Mouse (Mus musculus): ENCODE measurements at regions not wholly inside any gene's neighbourhood (a gene's known extent, or its start where the extent isn't known, plus 50 kb on each side); places are given as distances from the start of the nearest gene placed in this dataset.

DNA sequence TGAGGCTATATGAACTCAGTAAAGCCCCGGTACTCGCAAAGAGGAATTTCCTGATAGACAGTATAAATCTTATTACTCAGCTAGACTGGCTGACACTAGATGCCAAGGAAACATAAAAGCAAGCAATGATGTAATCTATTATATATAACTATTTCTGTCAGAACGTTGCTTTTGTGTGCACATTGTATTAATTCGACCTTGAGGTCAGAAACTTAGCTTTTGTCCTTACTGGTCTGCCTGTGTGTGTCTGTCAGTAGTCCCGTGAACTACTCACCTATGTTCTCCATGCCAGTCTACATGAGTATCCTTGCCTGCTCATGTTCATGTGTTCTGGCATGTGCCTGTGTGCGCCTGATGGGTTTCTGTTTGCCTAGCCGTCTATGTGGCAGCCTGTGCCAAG lies 70.5 kb downstream of the Tmx1 start:
- in situ Hi-C loops (cut with MboI, MseI) = no loop called here

DNA sequence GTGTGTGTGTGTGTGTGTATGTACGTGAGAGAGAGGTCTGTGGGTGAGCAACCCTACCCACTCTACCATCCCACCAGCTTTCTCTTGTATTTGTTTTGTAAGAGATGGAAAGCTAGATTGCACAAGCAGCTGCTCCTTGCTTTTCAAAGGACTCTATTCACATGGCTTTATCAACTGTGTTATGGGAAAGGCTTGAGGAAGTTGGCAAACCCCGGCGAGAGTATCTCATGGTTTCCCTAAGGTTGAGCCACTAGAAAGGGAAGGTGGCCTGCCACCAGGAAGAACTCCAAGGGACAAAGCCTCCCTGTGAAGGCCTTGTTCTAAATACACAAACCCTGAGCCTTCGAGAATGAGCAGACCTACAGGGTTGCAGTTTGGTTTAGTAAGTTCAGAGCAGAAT lies 71.8 kb downstream of the Tmx1 start:
- in situ Hi-C loops (cut with MboI, MseI) = no loop called here

DNA sequence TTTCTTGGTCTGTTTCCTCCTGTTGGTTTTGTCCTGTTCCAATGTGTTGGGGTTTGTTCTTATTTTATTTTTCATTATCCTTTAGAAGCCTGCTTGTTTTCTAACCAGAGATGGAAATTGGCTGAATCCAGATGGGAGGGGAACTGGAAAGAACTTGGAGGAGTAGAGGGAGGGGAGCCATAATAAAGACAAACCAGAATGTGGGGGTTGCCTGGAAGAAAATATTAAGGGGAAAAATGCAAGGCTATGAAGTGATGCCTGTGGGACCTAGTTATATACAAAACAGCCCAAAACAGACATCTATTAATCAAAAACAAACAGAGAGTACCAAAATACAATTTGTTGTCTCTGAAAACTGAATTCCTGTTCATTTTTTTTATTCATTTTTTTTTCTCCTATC lies 78.8 kb downstream of the Tmx1 start:
- in situ Hi-C loops (cut with MboI, MseI) = no loop called here

DNA sequence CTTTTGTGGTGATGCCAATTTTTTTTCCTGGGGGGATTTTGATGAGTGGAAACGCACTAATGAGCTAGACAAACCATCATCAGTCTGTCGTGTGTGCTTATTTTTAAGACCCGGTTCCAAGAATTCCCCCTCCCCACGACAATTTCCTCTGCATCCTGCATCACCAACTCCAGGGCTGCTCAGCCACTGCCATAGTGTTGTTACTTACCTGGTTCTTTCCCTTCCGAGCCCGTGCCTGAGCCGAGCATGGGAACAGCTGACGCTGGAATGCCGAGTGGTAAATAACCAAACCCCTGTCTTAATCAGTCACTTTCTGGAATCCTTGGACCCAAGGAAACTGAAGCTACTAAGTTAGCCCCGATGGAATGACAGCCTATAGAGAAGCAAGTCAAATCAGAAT lies 79.3 kb downstream of the Tmx1 start:
- in situ Hi-C loops (cut with MboI, MseI) = no loop called here

DNA sequence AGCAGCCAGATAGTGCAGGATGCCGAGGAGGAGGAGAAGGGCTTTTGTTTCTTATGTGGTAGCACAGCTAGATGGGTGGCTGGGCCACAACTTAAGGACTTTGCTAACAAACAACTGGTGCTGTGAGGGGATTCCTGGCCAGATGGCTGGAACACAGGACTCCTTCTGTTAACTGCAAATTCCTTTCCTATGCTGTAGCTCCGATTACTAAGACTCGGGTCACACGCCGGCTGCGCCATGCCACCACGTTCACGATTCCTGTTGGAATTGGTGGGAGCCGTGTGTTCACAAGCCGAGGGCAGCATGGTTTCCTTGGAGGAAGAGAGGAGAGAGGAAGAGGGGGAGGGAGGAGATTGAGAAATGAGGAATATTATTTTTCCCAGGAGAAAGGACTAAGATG lies 79.9 kb downstream of the Tmx1 start:
- in situ Hi-C loops (cut with MboI, MseI) = no loop called here

DNA sequence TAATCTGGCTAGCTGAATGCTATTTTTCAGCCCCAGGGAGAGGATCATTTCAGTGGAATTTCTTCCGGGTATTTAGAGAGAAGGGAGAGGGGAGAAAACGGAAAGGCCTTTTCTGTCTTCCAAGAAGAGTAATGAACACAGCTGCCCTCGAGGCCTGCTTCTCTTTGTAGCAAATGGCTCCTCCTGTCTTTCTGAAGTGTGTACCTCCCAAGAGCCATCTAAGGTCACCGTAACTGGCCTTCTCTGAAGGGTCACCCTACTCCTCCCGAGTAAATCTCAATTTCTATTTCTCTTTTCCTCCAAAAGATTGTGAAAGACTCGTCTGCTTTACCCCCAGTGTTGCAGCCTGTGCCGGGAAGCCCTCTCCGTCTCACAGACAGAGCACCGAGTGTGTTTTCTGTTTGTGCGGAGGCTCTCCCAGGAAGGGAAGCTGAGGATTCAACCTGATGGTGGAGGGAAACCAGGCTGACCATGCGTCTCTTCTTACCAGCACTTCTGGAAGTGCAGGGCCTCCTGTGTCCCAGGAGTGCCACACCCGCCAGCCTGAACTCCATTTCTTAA lies 80.6 kb downstream of the Tmx1 start:
- in situ Hi-C loops (cut with MboI, MseI) = no loop called here

DNA sequence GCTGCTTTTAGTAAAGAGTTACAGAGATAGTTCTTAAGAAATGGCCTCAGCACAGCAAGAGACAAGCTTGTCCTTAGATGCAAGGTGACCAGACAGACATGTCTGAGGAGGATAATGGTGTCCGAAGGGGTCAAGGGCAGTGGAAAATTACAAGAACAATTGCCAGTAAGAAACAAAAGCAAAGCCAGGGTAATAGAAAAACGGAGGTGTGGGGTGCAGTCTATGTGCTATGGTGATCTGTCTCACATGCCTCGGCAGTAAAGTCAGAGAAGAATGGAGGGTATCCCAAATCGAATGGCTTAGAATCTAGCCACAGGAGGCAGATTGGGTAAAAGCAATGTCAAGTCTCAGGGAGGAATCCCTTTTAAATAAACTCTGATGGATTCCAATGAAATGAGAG lies 86.2 kb downstream of the Tmx1 start:
- in situ Hi-C loops (cut with MboI, MseI) = no loop called here

DNA sequence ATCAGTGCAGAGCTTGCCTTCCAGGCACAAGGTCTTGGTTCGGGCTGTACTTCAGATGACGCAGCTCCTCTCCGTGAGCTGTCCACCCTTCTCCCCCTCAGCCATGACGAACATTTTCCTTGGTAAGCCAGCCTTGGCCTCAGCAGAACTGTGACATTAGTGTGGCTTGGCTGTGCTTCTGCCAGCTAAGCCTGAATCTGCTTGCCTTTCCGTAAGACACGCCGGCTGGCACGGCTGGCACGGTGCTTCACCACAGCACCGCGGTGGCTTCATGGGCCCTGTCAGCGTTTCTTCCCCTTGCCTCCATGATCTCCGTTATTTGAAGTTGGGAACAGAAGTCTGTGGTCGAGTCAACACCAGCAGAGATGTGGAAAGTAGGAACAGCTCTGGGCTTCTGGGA lies 87.0 kb downstream of the Tmx1 start:
- in situ Hi-C loops (cut with MboI, MseI) = no loop called here

DNA sequence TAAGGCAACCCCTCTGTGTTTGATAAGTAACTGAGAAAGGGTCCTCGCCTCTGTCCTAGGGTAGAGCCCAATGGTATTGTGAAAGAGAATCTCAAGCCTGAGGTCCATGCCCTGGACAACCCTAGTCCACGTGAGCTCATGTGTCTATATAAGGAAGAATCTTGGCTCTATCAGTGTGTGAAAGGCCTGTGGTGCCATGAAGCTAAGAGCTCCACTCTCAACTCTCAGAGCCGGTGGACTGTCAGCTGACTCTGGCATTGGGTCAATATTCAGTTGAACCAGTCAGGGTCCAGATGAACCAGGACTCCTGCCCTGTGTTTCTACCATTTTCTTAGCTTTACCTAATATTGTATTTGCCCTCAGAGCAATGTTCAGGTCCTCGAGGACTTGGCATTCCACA lies 88.5 kb downstream of the Tmx1 start:
- in situ Hi-C loops (cut with MboI, MseI) = no loop called here

DNA sequence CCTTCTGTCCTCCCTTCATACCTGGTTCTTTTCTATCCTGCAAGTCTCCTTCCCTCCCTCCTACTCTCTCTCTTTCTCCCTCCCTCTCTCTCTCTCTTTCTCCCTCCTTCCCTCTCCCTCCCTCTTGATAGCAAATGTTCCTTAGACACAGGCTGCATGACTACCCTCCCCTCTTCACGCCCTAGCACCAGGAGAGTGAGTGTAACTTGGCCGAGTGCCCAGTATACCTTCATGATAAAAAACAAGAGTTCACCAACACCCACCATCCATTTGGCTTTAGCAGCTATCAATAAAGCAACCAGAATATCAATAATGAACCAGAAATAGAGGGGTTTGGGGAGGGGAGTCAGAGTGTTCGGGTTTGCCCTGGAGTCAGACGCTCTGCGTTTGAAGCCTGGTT lies 90.4 kb downstream of the Tmx1 start:
- in situ Hi-C loops (cut with MboI, MseI) = no loop called here

DNA sequence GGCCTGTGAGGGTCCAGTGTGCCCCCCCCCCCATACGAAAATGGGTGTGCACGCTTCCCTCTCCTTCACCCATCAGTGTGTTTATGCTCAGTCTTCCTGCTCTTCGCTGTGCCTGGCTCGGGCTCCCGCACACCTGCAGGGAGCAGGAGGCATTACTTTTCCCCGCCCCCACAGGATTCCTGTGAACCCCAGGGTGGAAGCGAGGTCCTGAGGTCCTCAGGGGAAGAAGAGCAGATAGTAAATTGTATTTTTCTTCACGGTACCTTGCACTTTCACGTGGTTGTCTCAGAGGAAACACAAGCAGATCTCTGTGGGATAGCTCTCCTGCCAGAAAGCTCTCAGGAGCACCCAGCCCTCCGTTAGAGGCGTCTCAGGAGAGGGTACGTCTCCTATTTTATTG lies 91.4 kb downstream of the Tmx1 start:
- in situ Hi-C loops (cut with MboI, MseI) = no loop called here

DNA sequence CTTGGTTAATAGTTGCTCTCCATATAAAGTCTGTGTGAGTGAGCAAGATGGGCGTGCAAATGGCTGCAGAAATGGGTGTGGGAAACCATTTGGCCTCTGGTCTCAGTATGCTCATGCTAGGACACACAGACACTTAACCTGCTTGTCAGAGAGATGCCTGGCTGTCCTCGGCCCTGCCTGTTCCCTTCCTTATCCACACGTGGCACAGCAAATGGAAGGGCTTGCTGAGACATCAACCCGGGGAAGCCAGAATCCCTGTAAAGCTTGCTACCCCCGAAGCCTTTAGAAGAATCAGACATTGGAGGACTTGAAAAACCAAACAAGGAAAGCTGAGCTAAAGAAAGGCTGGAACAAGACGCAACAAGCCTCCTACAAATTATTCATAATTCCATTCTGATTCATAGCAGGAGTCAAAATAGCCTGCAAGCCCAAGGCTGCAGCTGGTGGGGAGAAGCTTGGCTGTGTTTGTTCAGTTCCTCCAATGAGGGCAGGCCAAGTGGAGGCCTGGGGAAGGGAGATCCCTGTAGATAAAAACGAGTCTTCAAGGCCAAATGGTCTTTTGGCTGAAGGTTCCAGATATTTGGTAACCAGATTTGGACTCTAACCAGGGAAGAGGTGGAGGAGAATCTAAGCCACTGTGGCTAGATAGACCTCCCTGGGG lies 92.1 kb downstream of the Tmx1 start:
- in situ Hi-C loops (cut with MboI, MseI) = no loop called here

DNA sequence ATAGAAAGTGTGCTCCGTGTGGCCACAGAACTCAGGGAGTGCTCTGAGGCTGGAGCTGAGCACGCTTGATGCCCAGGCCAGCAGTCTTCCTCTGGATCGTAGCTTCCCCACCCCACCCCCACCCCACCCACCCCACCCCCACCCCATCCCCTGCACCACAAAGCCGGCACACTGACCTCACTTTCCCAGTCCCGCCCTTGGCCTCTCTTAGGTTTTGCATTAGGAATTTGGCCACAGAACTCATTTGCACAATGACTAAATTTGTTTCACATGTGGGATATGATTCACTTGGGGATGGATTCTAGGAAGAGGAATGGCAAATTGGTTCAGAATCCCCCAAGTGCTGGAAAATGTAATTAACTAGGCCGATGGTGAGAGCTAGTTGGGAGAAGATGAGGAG lies 94.3 kb downstream of the Tmx1 start:
- in situ Hi-C loops (cut with MboI, MseI) = no loop called here

DNA sequence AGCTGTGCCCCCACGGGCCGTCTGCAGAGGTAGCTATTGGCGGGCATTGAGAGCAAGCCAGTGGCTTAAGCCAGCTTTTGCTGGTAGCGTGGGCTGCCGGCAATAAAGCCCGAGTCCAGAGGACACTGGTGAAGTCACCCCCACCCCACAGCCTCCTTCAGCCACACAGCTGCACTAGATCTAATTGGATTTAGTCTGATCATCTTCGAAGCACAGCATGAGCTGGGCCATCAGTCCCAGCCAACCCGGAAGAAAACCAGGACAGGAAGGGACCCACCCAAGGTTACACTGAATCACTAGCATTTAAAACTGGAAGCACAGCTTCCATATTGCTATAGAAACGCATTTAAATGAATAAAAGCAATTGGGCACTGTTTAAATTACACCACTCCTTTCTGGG lies 96.4 kb downstream of the Tmx1 start:
- in situ Hi-C loops (cut with MboI, MseI) = no loop called here

DNA sequence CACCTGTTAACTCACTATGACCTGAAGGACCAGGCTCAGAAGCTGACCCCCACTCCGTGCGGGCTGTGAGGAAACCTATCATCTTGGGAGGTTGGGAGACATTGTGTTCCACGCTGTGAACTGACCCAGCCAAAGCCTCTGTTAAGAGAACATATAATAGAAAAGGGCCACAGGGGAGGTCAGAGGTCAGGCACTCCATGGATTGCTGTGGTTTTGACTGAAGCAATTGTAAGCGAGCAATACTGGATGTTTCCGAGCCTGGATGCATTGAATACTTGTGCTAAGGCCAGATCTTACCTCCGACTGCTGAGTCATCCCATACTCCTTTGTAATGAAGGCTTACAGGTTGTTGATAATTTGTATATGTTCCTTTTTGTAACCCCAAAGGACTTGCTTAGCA lies 101.0 kb downstream of the Tmx1 start:
- in situ Hi-C loops (cut with MboI, MseI) = no loop called here

DNA sequence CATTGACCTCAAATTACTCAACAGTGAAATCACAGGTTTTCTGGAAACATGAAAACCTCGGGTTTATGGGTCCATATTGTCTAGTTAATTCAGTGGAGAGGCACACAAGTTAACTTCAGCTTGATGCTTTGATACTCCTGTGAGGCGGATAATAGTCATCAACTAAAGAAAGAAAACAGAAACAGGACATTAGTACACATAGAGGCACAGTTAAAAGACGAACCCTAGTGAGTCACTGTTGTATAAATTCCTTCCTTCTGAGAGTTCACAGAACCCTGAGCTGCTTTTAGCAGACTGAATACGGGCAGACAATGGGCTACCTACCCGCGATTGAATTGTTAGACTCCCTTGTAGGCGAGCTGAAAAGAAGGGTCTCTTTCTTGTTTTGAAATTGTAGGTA lies 101.7 kb downstream of the Tmx1 start:
- in situ Hi-C loops (cut with MboI, MseI) = no loop called here

DNA sequence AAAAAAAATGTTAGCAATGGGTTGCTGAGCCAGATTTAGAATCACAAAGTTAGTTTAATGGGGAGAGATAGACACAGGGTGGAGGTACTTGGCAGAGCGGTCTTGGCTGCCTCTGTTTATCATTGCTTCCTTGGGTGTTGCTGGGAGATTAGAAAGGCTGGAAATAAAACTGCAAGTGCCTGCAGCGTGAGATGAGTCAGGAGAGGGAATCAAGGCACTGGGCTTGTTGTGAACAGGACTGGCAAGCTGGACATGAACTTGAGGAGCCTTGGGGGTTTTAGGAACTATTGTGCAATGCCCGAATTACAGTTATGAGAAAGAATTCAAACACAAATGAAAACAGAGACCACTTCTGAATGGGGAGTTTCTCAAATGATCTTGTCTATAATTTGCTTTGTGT lies 102.8 kb downstream of the Tmx1 start:
- in situ Hi-C loops (cut with MboI, MseI) = no loop called here

DNA sequence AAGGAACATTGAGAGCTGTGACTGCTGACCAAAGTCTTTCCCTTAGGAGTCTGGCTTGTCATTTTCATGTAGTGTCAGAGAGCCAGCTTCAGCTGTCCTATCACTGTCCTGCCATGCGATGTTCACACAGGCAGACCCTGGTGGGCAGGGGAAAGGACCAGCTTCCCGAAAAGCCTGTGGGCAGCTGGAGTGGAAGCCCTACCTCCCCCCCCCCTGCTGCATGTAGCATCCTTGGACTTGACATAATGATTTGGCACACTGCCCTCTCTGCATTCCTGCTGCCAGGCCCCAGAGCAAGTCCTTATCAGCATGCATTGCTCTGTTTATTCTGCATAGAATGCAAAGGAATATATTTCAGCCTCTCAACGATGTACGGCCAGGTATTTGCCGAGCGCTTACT lies 103.9 kb downstream of the Tmx1 start:
- in situ Hi-C loops (cut with MboI, MseI) = no loop called here

DNA sequence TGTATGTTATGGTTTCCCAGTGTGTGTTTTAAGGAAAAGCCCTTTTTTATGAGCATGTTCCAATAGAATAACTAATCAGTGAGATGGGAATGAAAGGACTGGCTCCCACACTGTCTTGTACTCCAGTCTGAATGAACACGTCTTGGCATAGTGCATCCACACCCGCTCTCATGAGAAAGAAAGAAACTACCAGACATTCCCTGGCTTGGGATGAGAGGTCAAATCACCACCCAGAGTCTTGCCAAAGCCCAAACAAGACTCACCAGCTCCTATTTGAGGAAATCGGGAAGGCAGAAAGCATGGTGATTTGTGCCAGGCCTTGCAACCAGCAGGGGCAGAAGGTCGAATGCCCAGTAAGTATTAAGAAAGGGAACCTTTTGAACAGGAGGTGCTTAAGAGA lies 110.6 kb downstream of the Tmx1 start:
- in situ Hi-C loops (cut with MboI, MseI) = no loop called here

DNA sequence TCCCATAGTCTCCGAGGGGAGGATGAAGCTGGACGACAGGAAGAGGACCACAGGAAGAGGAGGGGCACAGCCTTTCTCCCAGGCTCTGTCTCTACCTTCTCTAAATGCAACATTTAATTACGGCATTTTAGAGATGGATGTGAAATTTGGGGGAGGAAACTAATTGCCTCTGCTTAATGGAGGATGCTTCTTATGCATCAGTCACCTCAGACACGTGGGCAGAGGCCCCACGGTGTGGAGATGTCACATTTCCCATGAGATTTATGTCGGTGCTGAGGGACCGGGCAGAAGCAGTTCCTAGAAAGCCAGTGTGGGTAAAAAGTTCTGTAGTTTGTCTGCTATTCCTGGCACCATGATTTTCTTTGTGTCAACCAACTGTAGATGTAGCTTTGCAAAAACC lies 122.8 kb downstream of the Tmx1 start:
- in situ Hi-C loops (cut with MboI, MseI) = loop anchor here (25.0 kb wide), 1 partner anchor 763 kb away; no protein-coding TSS in a partner anchor

DNA sequence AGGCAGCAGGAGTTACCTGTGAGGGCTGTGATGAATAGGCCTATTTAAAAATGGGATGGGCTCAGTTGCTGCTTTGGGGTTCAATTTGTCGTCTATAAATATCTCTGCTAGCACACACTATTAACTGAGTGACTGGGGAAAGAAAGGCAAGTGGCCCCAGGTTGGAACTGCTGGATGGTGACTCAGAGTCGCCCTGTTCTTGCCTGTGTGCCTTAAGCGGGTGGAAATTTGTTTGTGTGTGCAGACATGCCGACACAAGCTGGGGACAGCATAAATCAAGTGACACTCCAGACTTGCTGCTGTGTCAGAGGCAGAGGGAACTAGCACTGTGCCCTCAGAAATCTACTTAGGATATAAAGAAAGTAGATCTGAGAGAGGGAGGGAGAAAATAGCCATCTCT lies 124.9 kb downstream of the Tmx1 start:
- in situ Hi-C loops (cut with MboI, MseI) = loop anchor here (25.0 kb wide), 1 partner anchor 765 kb away; no protein-coding TSS in a partner anchor

DNA sequence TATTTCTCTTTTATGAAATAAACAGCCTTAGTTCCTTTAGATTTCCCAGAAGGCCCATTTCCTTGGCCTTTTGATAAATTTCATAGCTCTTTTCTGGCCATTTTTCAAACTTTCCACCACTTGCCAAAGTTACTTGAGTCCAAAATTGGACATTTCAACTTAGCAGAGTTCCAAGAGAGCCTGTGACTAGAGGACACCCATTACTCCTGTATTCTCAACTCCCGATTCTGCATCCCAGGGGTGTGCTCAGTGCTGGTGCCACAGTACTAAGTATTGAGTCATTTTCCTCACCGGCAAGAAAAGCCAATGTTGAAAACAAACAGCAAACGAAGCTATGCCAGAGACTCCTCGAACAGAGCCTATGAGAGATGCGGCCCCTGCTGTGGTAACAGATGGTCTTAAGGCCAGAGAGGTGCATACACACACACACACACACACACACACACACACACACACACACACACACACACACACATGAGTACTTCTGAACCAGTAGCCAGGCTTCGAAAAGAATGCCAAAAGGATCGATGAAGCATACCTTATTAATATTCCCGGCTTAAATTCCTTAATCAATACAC lies 126.5 kb downstream of the Tmx1 start:
- in situ Hi-C loops (cut with MboI, MseI) = loop anchor here (25.0 kb wide), 1 partner anchor 767 kb away; no protein-coding TSS in a partner anchor

DNA sequence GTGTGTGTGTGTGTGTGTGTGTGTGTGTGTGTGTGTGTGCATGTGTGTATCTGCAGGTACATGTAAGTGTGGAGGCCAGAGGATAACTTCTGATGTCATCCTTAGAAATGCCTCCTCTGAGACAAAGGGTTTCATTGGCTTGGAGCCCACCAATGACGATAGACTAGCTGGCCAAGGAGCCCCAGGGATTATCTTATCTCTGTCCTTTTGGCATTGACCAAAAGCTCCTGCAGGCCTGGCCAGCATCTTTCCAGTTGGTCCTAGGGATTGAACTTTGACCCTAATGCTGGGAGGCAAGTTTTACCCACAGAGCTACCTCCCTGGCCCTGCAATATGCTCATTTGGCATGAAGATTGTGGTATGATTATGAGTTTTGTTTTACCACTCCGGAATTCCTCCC lies 133.3 kb downstream of the Tmx1 start:
- in situ Hi-C loops (cut with MboI, MseI) = loop anchor here (25.0 kb wide), 1 partner anchor 774 kb away; no protein-coding TSS in a partner anchor
